Mouse (Mus musculus) liver, adult 2 months (tissue): ENCODE measurements at regions not wholly inside any gene's neighbourhood (a gene's known extent, or its start where the extent isn't known, plus 50 kb on each side); places are given as distances from the start of the nearest gene placed in this dataset.

ENCODE experiments used
- CTCF ChIP-seq: fragments of 200-500 bp; IDR thresholded peaks from 2 replicates; pipeline ENCODE4 v1.5.1; 2011; ENCODE audit warnings: low read depth, low read length, control low read depth
- POLR2A ChIP-seq: fragments of 200-500 bp; IDR thresholded peaks from 2 replicates; pipeline ENCODE4 v1.6.1; 2011; ENCODE audit warnings: low read length, control low read depth; ENCODE audit not compliant: insufficient read depth; ENCODE audit errors: extremely low read depth

- TF ChIP-seq CTCF (0 out of 2 replicates have a peak, but pooled peaks have one; percentile 13), POLR2A (no peak)
These were observed 138.9 kb downstream of the Wdr20rt start for GRCm38 (mm10) chr12:65364179-65364578.
